Mouse (Mus musculus): ENCODE measurements around the gene Cyba. TPM values are rescaled to one million over a fixed set of nuclear protein-coding genes. Genes with fewer than 3 reads are reported as not detected.

The Cyba gene
- polyA plus RNA-seq, 1 experiment from 2014 or later = 421 TPM

DNA sequence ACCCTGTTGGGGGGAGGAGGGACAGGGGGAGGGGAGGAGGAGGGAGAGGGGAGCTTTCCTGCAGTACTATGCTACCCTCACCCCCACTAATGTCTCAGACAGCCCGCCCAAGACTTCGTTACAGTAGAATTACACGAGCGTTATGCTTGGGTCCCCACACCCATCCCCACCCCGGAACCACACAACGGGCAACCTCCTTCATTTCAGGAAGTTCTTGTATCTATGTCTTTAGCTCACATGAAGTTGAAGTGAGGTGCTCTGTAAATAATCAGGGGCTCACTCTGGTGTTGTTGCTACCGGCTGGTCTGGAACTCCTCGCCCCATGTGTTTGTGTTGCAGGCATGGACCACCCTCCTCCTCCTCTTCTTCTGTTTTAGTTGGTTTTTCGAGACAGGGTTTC, 4.6 kb downstream of the Cyba start:
- Histone ChIP-seq H3K9me3 (ENCODE audit: low read length) (no peaks in the 10 kb centered on the region), H3K27me3 (ENCODE audit: insufficient read depth, low read length) (no peaks in the 10 kb centered on the region), H3K27ac (ENCODE audit: low read length) (no peak overlapping the region), H3K36me3 (ENCODE audit: insufficient read depth, low read length) (peaks cover 7% of the 10 kb centered on the region; the same call in 1 of the 2 replicates), H3K4me2 (replicated peaks; ENCODE audit: low read depth, low read length) (no peak overlapping the region), H3K9ac (replicated peaks; ENCODE audit: low read length) (no peak overlapping the region), H3K4me3 (ENCODE audit: low read length) (no peak overlapping the region), H3K4me1 (ENCODE audit: insufficient read depth, low read length) (peaks cover 41% of the 10 kb centered on the region)
- 84% methylated on average over 9 of the region's 9 CpGs for WGBS
- ATAC-seq (ENCODE audit: low FRiP score, low TSS enrichment) = no peak

DNA sequence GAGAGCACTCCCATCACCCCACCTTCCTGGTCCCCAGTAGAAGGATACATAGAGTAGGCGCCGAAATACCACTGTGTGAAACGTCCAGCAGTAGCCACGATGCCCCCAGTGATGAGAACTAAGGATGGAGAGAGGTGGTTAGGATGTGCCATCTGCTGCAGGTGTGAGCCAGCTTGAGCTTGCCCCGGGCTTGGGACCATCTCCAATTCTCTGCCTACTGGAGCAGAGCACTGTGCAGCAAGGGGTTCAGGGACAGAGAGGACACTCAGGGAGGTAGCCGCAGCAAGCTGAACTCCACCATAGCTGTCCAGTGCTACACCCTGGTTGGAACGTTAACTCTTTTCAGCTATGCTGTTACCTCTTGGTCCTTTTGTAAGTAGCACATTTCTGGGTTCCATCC, 5.1 kb downstream of the Cyba start:
- WGBS = 90% methylated on average over 7 of the region's 7 CpGs
- no peak overlapping the region for H3K4me3 ChIP-seq (ENCODE audit: low read length)
- no peak overlapping the region for H3K4me2 ChIP-seq (replicated peaks; ENCODE audit: low read depth, low read length)
- H3K27me3 ChIP-seq (ENCODE audit: insufficient read depth, low read length) = no peaks in the 10 kb centered on the region
- H3K9ac ChIP-seq (replicated peaks; ENCODE audit: low read length) = no peak overlapping the region
- peaks cover 36% of the 10 kb centered on the region for H3K4me1 ChIP-seq (ENCODE audit: insufficient read depth, low read length)
- H3K9me3 ChIP-seq (ENCODE audit: low read length) = no peaks in the 10 kb centered on the region
- ATAC-seq (ENCODE audit: low FRiP score, low TSS enrichment) = no peak
- no peak overlapping the region for H3K27ac ChIP-seq (ENCODE audit: low read length)
- H3K36me3 ChIP-seq (ENCODE audit: insufficient read depth, low read length) = peaks cover 7% of the 10 kb centered on the region; the same call in 1 of the 2 replicates

DNA sequence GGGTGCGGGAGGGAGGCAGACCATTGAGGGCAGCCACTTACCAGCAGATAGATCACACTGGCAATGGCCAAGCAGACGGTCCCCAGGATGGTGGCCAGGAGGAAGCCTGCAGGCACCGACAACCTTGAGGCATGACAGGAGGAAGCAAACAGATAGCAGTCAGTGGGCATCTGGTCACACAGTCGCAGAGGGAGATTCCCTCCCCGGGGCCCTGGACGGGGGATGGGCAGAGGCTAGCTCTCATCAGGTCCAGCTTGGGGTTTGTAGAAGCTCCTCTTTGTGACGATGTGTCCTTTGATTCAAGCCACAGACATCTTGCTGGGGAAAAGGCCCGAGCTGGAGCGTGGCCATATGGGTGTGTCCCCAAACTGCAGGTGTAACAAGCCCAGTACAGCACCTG, 6.6 kb downstream of the Cyba start:
- Histone ChIP-seq H3K4me2 (replicated peaks; ENCODE audit: low read depth, low read length) (no peak overlapping the region), H3K27ac (ENCODE audit: low read length) (no peak overlapping the region), H3K4me1 (ENCODE audit: insufficient read depth, low read length) (peaks cover 24% of the 10 kb centered on the region), H3K9ac (replicated peaks; ENCODE audit: low read length) (no peak overlapping the region), H3K4me3 (ENCODE audit: low read length) (no peak overlapping the region), H3K9me3 (ENCODE audit: low read length) (no peaks in the 10 kb centered on the region), H3K36me3 (ENCODE audit: insufficient read depth, low read length) (peaks cover 7% of the 10 kb centered on the region; the same call in 1 of the 2 replicates), H3K27me3 (ENCODE audit: insufficient read depth, low read length) (no peaks in the 10 kb centered on the region)
- WGBS = 85% methylated on average over 9 of the region's 9 CpGs
- ATAC-seq (ENCODE audit: low FRiP score, low TSS enrichment) = no peak

DNA sequence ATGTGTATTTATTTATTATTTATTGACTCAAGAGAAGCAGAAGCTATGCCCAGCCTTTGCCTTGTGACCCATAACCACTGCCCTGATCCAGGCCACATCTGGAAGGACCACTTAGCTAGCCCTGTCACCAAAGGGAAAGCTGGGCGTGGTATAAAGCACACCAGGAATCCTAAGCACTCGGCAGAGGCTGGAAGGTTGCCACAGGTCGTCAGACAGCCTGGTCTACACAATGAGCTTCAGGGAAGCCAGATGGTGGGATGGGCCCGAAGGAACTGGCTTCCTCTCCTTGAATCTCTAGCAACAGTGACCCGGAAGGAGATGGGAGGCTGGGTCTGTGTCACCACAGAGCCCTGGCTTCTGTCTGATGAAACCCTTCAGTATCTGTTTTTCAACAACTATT, 9.1 kb downstream of the Cyba start:
- Histone ChIP-seq H3K4me3 (ENCODE audit: low read length) (no peak overlapping the region), H3K4me1 (ENCODE audit: insufficient read depth, low read length) (peaks cover 13% of the 10 kb centered on the region), H3K27me3 (ENCODE audit: insufficient read depth, low read length) (no peaks in the 10 kb centered on the region), H3K4me2 (replicated peaks; ENCODE audit: low read depth, low read length) (no peak overlapping the region), H3K9me3 (ENCODE audit: low read length) (no peaks in the 10 kb centered on the region), H3K36me3 (ENCODE audit: insufficient read depth, low read length) (peaks cover 10% of the 10 kb centered on the region; the same call in 1 of the 2 replicates), H3K9ac (replicated peaks; ENCODE audit: low read length) (no peak overlapping the region), H3K27ac (ENCODE audit: low read length) (no peak overlapping the region)
- 33% methylated on average over 5 of the region's 5 CpGs for WGBS
- ATAC-seq (ENCODE audit: low FRiP score, low TSS enrichment) = 0 out of 2 replicates have a peak, but pooled peaks have one; percentile 33

DNA sequence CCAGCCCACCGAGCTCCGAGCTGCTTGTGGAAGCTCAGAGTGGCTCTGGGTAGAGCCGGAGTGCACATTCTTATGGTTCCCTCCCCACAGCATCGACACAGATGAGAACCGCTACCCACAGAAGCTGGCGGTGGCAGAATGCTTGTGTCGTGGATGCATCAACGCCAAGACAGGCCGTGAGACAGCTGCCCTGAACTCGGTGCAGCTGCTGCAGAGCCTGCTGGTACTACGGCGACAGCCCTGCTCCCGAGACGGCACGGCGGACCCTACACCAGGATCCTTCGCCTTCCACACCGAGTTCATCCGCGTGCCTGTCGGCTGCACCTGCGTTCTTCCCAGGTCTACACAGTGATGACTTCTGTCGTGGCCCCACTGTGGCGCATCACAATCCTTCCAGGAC, 9.5 kb downstream of the Cyba start:
- H3K9me3 ChIP-seq (ENCODE audit: low read length) = no peaks in the 10 kb centered on the region
- H3K27me3 ChIP-seq (ENCODE audit: insufficient read depth, low read length) = no peaks in the 10 kb centered on the region
- 86% methylated on average over 24 of the region's 24 CpGs for WGBS
- H3K4me2 ChIP-seq (replicated peaks; ENCODE audit: low read depth, low read length) = no peak overlapping the region
- H3K9ac ChIP-seq (replicated peaks; ENCODE audit: low read length) = no peak overlapping the region
- H3K4me1 ChIP-seq (ENCODE audit: insufficient read depth, low read length) = peaks cover 13% of the 10 kb centered on the region
- H3K27ac ChIP-seq (ENCODE audit: low read length) = no peak overlapping the region
- H3K4me3 ChIP-seq (ENCODE audit: low read length) = no peak overlapping the region
- peaks cover 14% of the 10 kb centered on the region; the same call in 1 of the 2 replicates for H3K36me3 ChIP-seq (ENCODE audit: insufficient read depth, low read length)
- no peak for ATAC-seq (ENCODE audit: low FRiP score, low TSS enrichment)

DNA sequence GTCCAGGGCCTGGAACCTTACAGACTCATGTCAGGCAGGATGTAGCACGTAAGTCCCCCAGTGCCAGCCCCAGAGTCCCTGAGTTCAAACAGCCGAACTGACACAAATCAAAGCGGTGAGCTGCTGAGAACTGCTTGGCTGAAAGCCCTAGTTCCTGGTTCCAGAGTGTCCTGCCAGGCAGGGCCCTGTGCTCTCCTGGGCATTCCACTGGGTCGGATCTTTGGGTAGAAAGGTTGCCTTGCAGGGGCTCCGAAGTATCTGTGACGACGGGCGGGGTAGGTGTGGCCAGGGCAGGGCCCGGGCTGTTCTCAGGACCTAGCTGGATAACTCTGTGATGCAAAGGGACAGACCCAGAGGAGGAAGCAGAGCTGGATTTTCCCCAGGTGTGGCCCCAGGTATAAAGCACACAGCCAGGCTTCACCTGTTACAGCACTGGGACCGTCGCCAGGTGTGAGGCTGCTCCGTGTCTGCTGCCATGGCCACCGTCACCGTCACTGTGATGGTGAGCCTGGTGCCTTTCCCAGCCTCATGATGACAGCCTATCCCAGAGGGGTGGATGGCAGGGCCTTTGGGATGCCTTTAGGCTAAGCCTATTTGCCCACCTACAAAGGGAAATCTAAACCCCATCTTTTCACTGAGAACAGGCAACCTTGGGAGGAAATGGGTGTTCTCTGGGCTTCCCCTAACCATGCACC, 11.2 kb downstream of the Cyba start, which contains the start of gene Il17c:
Gene Il17c, plus strand, starts transcription at position 645 of the 695 bp plus-strand sequence.
- no peak for ATAC-seq (ENCODE audit: low FRiP score, low TSS enrichment)
- no peaks in the 10 kb centered on the region for H3K9me3 ChIP-seq (ENCODE audit: low read length)

DNA sequence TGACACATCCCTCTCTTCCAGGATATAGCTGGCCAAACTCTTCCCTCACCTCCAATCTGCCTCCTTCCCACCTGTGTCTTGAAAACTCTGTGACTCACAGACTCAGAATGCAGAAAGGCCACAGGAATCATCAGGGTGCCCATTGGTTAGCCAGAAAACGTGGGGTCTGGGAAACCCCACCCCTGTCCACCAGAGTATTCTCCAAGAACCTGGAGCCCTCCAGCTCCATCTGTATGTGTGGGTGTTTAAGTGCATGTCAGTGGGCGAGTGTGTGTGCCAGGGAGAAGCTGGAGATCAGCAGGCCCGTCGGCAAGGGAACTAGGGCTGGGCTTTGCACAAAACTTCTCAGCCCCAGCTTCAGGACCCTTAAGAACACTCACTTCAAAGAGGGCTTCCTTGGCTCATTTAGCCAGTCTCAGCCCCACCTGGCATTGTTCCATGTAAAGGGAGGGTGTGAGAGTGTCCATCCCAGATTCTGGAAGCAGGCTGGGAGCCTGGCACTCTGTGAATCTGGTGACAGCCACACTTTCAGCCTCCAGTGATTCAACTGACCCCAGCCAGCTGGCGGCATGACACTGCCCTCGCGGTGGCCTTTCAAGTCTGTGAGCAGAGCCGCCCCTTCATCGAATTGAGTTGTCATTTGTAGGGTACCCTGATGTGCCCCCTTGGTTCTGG, 12.7 kb downstream of the Cyba start:
- peaks cover 36% of the 10 kb centered on the region for H3K36me3 ChIP-seq (ENCODE audit: insufficient read depth, low read length)
- no peaks in the 10 kb centered on the region for H3K27me3 ChIP-seq (ENCODE audit: insufficient read depth, low read length)
- no peak for ATAC-seq (ENCODE audit: low FRiP score, low TSS enrichment)
- no peaks in the 10 kb centered on the region for H3K9me3 ChIP-seq (ENCODE audit: low read length)
- no peak overlapping the region for H3K4me3 ChIP-seq (ENCODE audit: low read length)
- no peak overlapping the region for H3K4me2 ChIP-seq (replicated peaks; ENCODE audit: low read depth, low read length)
- 0 out of 2 replicates have a peak overlapping the region, but pooled peaks have one; percentile 6 for H3K9ac ChIP-seq (replicated peaks; ENCODE audit: low read length)
- H3K27ac ChIP-seq (ENCODE audit: low read length) = no peak overlapping the region
- H3K4me1 ChIP-seq (ENCODE audit: insufficient read depth, low read length) = peaks cover 13% of the 10 kb centered on the region
- WGBS = 70% methylated on average over 9 of the region's 9 CpGs

More for the DNA sequence above, 11.2 kb downstream of the Cyba start, which contains the start of gene Il17c:
- 70% methylated on average over 14 of the region's 14 CpGs for whole genome bisulfite sequencing
- no peak within 1 kb of the TSS for H3K4me2 ChIP-seq (replicated peaks; ENCODE audit: low read depth, low read length)
- H3K9ac ChIP-seq (replicated peaks; ENCODE audit: low read length) = no peak within 1 kb of the TSS
- H3K4me1 ChIP-seq (ENCODE audit: insufficient read depth, low read length) = peaks cover 13% of the 10 kb centered on the region
- no peaks in the 10 kb centered on the region for H3K27me3 ChIP-seq (ENCODE audit: insufficient read depth, low read length)
- peaks cover 29% of the 10 kb centered on the region for H3K36me3 ChIP-seq (ENCODE audit: insufficient read depth, low read length)
- no peak within 1 kb of the TSS for H3K27ac ChIP-seq (ENCODE audit: low read length)
- no peak within 1 kb of the TSS for H3K4me3 ChIP-seq (ENCODE audit: low read length)

DNA sequence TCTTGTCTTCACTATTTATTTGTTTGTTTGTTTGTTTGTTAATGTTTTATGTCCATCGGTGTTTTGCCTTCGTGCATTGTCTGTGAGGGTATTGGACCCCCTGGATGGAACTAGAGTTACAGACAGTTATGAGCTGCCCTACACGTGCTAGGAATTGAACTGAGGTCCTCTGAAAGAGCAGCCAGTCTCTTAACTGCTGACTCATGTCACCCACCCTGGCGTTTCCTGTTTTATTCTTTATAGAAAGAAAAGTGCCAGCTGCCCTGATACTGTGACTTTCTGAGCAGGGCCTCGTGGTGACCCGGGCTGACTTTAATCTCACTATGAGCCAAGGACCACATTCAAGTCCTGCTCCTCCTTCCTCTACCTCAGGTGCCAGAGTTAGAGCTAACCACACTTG, 17.2 kb downstream of the Cyba start:
- Histone ChIP-seq H3K9me3 (ENCODE audit: low read length) (no peaks in the 10 kb centered on the region), H3K4me2 (replicated peaks; ENCODE audit: low read depth, low read length) (no peak overlapping the region), H3K27me3 (ENCODE audit: insufficient read depth, low read length) (no peaks in the 10 kb centered on the region), H3K27ac (ENCODE audit: low read length) (no peak overlapping the region), H3K4me3 (ENCODE audit: low read length) (no peak overlapping the region), H3K36me3 (ENCODE audit: insufficient read depth, low read length) (peaks cover 81% of the 10 kb centered on the region), H3K4me1 (ENCODE audit: insufficient read depth, low read length) (no peaks in the 10 kb centered on the region), H3K9ac (replicated peaks; ENCODE audit: low read length) (no peak overlapping the region)
- ATAC-seq (ENCODE audit: low FRiP score, low TSS enrichment) = no peak
- 83% methylated on average over 6 of the region's 6 CpGs for WGBS

DNA sequence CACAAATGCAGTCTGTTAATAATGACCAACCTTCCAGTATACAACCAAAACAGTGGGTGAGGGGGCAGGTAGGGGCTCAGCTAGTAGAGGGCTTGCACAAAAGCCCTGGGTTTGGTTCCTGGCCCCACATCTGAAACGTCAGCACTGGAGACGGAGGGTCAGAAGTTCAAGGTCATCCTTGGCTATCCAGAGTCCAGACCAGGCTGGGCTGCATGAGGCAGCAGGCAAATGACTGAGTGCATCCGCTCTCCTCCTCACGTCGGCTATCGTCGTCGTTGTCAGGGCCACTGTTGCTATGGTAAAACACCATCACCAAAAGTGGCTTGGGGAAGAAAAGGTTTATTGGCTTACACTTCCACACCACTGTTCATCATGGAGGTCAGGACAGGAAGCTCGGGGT, 18.4 kb downstream of the Cyba start:
- Histone ChIP-seq H3K27ac (ENCODE audit: low read length) (no peak overlapping the region), H3K9ac (replicated peaks; ENCODE audit: low read length) (no peak overlapping the region), H3K4me1 (ENCODE audit: insufficient read depth, low read length) (no peaks in the 10 kb centered on the region), H3K9me3 (ENCODE audit: low read length) (no peaks in the 10 kb centered on the region), H3K36me3 (ENCODE audit: insufficient read depth, low read length) (peaks cover 91% of the 10 kb centered on the region), H3K27me3 (ENCODE audit: insufficient read depth, low read length) (no peaks in the 10 kb centered on the region), H3K4me3 (ENCODE audit: low read length) (no peak overlapping the region), H3K4me2 (replicated peaks; ENCODE audit: low read depth, low read length) (no peak overlapping the region)
- 82% methylated on average over 9 of the region's 9 CpGs for WGBS
- no peak for ATAC-seq (ENCODE audit: low FRiP score, low TSS enrichment)

DNA sequence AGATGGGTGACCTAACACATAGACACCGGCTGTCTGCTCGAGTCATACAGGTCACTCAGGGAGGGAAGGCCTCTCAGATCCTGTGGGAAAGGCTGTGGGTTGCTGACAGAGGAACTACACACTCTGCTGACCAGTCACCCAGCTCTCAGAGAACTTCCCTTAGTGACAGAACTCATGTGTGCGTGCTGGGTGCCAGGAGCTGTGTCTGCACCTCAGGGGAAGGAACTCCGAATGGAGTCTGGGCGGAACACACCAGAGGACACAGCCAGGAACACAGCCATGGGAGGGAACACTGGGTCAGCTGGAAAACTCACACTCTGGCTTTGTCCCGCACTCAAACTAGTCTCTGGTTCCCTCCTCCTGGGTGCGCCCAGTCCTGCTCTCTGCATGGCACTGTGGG, 25.1 kb downstream of the Cyba start:
- Histone ChIP-seq H3K4me2 (replicated peaks; ENCODE audit: low read depth, low read length) (no peak overlapping the region), H3K4me1 (ENCODE audit: insufficient read depth, low read length) (no peaks in the 10 kb centered on the region), H3K27ac (ENCODE audit: low read length) (no peak overlapping the region), H3K27me3 (ENCODE audit: insufficient read depth, low read length) (no peaks in the 10 kb centered on the region), H3K9ac (replicated peaks; ENCODE audit: low read length) (no peak overlapping the region), H3K9me3 (ENCODE audit: low read length) (no peaks in the 10 kb centered on the region), H3K36me3 (ENCODE audit: insufficient read depth, low read length) (peaks cover 84% of the 10 kb centered on the region), H3K4me3 (ENCODE audit: low read length) (no peak overlapping the region)
- ATAC-seq (ENCODE audit: low FRiP score, low TSS enrichment) = no peak
- 91% methylated on average over 7 of the region's 7 CpGs for WGBS
